Mouse (Mus musculus): ENCODE measurements around the gene Smim23.

Smim23 gene

DNA sequence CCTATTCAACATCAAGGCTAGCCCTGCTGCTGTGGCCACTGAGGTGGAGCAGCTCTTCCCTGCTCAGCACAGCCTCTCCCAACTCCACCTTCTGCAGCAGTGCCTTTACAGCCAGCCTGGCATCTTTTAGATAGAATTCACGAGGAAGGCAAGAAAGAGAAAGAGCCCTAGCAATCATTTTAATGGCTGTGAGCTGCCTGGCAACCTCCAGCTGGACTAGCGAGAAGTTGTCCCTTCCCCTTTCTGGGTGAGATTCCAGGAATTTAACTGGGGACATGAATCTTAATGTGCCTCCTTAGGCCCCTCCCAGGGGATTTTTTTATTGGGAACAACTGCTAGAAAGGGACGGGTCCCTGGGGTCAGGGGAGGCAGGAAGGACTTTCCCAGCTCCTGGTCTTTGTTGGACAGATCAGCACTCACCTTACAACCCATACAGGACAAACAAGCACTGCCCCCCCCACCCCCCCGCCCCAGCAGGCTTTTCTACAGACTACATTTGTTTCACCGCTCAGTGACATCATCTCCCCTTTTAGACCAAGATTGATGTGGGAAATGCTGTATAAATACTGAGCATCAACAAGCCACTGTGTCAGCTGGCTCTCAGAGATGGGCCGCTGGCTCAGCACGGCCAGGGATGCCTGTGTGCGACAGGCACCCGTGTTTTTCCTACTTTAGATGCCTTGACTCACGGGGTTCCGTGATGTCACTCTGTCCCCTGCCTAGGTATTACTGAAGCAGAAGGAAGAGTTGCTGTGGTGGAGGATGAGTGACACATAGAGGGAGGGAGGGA, 43.5 kb downstream of the Smim23 start:
- no peak for DNase-seq (ENCODE audit: low spot score)

DNA sequence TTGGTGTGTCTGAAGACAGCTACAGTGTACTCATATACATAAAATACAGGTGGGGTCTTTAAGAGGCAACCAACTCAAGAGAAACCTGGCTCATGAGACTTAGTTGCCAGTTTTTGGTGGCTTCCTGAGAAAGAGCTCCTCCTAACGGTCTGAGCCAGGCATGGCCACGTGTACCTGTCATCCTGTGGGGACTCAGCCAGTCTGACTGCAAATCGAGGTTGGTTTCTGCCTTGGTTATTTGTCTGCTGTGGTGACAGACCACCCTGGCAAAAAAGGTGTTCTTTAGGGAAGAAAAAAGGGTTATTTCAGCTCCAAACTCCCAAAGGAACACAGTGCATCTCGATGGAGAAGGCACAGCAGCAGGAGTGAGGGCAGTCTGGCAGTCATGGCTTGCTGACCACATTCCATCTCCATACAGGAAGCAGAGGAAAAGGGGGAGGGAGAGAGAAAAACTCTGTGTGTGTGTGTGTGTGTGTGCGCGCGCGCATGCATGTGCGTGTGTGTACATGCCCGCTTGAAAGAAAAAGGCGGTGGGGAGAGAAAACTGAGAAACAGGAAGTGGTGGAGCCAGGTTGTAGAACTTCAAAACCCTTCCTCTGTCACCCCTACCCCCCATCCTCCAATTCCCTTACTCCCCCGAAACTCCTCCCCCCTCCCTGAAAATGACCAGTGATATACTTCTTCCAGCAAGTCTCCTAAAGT, 55.6 kb downstream of the Smim23 start:
- DNase-seq (ENCODE audit: low spot score): no peak
